Mouse (Mus musculus): ENCODE data around the gene Pcyt2. TPM values are rescaled to one million over a fixed set of nuclear protein-coding genes. Genes with fewer than 3 reads are reported as not detected.

The Pcyt2 gene
- total and polyA plus RNA-seq, 3 experiments: 86.7 to 87.3 TPM; not detected in 1

GRCm38 (mm10) chr11:120571754-120572416, 45.9 kb downstream of the Pcyt2 start:
- Histone ChIP-seq H3K79me2 (ENCODE audit: control insufficient read depth, insufficient read depth, low read length, poor library complexity) (peaks cover 44% of the 10 kb centered on the region), H3K4me1 (ENCODE audit: control insufficient read depth in 1 of 2, insufficient read depth in 2 of 2, low read length in 2 of 2) (peaks cover 5 to 16% of the 10 kb centered on the region in 2 experiments), H3K36me3 (ENCODE audit: control insufficient read depth in 1 of 2, insufficient read depth in 2 of 2, low read length in 2 of 2) (peaks cover 16 to 28% of the 10 kb centered on the region in 2 experiments), H3K27me3 (ENCODE audit: control insufficient read depth in 1 of 2, insufficient read depth in 2 of 2, low read length in 2 of 2) (no peaks in the 10 kb centered on the region), H3K4me3 (ENCODE audit: control insufficient read depth in 1 of 2, insufficient read depth in 1 of 2, low read depth in 2 of 2, low read length in 2 of 2) (peak overlapping the region; percentile 85 to 94), H3K27ac (ENCODE audit: control insufficient read depth, low read depth, low read length) (peak overlapping the region; percentile 70), H3K9ac (ENCODE audit: control insufficient read depth, low read depth, low read length, poor library complexity, severe bottlenecking) (peak overlapping the region; percentile 81), H3K9me3 (replicated peaks; ENCODE audit: insufficient read depth, low read length) (no peaks in the 10 kb centered on the region)
- TF ChIP-seq CHD1 (IDR thresholded peaks at IDR 0.05; ENCODE audit: low read depth, low read length): 0 out of 2 replicates have a peak, but pooled peaks have one; percentile 84
- peak; percentile 80 for TF ChIP-seq GATA1 (IDR thresholded peaks at IDR 0.05; ENCODE audit: low read depth, low read length)
- peak; percentile 52 for TF ChIP-seq MAX (IDR thresholded peaks at IDR 0.05; ENCODE audit: low read length)
- TF ChIP-seq SIN3A (IDR thresholded peaks at IDR 0.05; ENCODE audit: low read length): peak; percentile 71
- TF ChIP-seq MYC (IDR thresholded peaks at IDR 0.05; ENCODE audit: low read depth, low read length): peak; percentile 45; the same call in 1 of the 2 replicates
- TF ChIP-seq JUND (IDR thresholded peaks at IDR 0.05; ENCODE audit: low read depth, low read length): no peak
- DNase-seq (ENCODE audit: low read depth, low spot score): peak; percentile 77

DNA sequence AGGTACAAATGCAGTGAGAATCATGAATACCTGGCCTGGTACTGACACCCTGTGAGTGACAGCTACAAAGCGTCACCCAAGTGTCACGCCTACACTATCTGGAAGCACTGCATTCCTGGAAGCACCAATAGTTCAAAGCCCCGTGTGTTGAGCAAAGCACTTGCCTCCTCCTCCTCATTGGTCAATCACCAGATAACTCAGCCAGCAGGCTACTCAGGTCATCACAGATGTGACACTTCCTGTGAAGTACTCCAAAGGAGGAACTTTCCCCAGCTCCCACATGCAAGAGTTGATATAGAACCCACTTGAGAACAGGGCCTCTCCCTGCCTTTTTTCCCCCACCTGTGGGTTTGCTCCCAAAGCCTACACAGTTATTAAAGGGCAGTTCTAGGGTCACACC, 46.6 kb downstream of the Pcyt2 start:
- Histone ChIP-seq H3K4me3 (ENCODE audit: control insufficient read depth in 1 of 2, insufficient read depth in 1 of 2, low read depth in 2 of 2, low read length in 2 of 2) (peak overlapping the region; percentile 85 to 94), H3K79me2 (ENCODE audit: control insufficient read depth, insufficient read depth, low read length, poor library complexity) (peaks cover 44% of the 10 kb centered on the region), H3K36me3 (ENCODE audit: control insufficient read depth in 1 of 2, insufficient read depth in 2 of 2, low read length in 2 of 2) (peaks cover 22 to 28% of the 10 kb centered on the region in 2 experiments), H3K27ac (ENCODE audit: control insufficient read depth, low read depth, low read length) (peak overlapping the region; percentile 70; the same call in 1 of the 2 replicates), H3K9ac (ENCODE audit: control insufficient read depth, low read depth, low read length, poor library complexity, severe bottlenecking) (peak overlapping the region; percentile 81), H3K27me3 (ENCODE audit: control insufficient read depth in 1 of 2, insufficient read depth in 2 of 2, low read length in 2 of 2) (no peaks in the 10 kb centered on the region), H3K9me3 (replicated peaks; ENCODE audit: insufficient read depth, low read length) (no peaks in the 10 kb centered on the region), H3K4me1 (ENCODE audit: control insufficient read depth in 1 of 2, insufficient read depth in 2 of 2, low read length in 2 of 2) (peaks cover 5 to 16% of the 10 kb centered on the region in 2 experiments)
- DNase-seq (ENCODE audit: low read depth, low spot score): peak; percentile 85
- no peak for TF ChIP-seq NRF1 (IDR thresholded peaks at IDR 0.05; ENCODE audit: insufficient read depth, low read depth, low read length, poor library complexity, severe bottlenecking)
- TF ChIP-seq USF1 (IDR thresholded peaks at IDR 0.05; ENCODE audit: low read depth, low read length): no peak
- peak in 1 of 2 experiments; percentile 52; a peak in 1 of 4 replicates for TF ChIP-seq POLR2A (IDR thresholded peaks at IDR 0.05; ENCODE audit: control insufficient read depth in 1 of 2, insufficient read depth in 1 of 2, low read depth in 1 of 2, low read length in 2 of 2, poor library complexity in 1 of 2)
- peak; percentile 54; the same call in 1 of the 2 replicates for TF ChIP-seq TBP (IDR thresholded peaks at IDR 0.05; ENCODE audit: low read depth, low read length)
- no peak for TF ChIP-seq ZKSCAN1 (IDR thresholded peaks at IDR 0.05; ENCODE audit: low read depth, low read length)
- TF ChIP-seq HCFC1 (IDR thresholded peaks at IDR 0.05; ENCODE audit: low read depth, low read length): 0 out of 2 replicates have a peak, but pooled peaks have one; percentile 45
- peak; percentile 51; the same call in 1 of the 2 replicates for TF ChIP-seq GATA1 (IDR thresholded peaks at IDR 0.05; ENCODE audit: low read depth, low read length)
- TF ChIP-seq MAX (IDR thresholded peaks at IDR 0.05; ENCODE audit: low read length): peak; percentile 58; the same call in 1 of the 2 replicates
- 0 out of 2 replicates have a peak, but pooled peaks have one; percentile 34 for TF ChIP-seq MYC (IDR thresholded peaks at IDR 0.05; ENCODE audit: low read depth, low read length)
- no peak for TF ChIP-seq USF2 (IDR thresholded peaks at IDR 0.05; ENCODE audit: borderline replicate concordance in 1 of 2, insufficient read depth in 1 of 2, low read depth in 1 of 2, low read length in 2 of 2)

Measured in MEL (cell line).